Mouse (Mus musculus) left cerebral cortex, postnatal 36 days (tissue): ENCODE data around the gene Capn11. TPM values are rescaled to one million over a fixed set of nuclear protein-coding genes. Genes with fewer than 3 reads are reported as not detected.

ENCODE experiments used
- DNase-seq, 2 experiments: peaks; one replicate each; pipeline ENCODE4 v3.0.0; 2021 to 2022; ENCODE audit warnings: low spot score in 2 of 2, mixed read lengths in 1 of 2
- intact Hi-C: fragments of 180-260 bp; cut with DNase I; formaldehyde crosslinking; loops from one replicate; pipeline ENCODE4 v1.15.1; 2025
- total RNA-seq, 2 experiments: library from RNA; stranded (reverse); gene quantifications; 2 replicates each; pipeline ENCODE4 v1.2.3; 2021

Capn11 gene
- total RNA-seq, 2 experiments from 2014 or later: 0.12 to 0.66 TPM

- intact Hi-C loops: no loop called here
- peak; percentile 51 for DNase-seq
Measured at GRCm38 (mm10) chr17:45685171-45686092, 26.3 kb upstream of the Capn11 start.

DNA sequence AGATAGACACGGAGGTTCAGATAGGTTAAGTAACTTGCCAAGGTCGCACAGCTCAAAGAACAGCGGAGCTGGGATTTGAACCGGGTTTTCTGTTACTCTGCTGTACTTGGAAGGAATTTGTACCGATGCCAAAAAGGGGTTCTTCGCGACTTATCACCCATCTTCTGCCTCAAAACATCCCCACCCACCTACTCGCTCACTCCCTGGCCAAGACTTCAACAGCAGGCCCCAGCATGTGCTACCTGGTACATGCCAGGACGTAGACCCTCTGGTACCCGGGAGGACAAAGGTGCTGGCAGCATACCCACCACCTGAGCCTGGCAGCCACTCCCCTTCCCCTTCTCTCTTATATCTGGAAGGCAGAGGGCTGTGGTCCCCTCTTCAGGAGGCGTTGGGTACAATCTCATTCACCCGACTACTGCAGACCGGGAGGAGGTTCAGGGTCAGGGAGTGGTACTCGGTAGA lies 25.6 kb upstream of the Capn11 start:
- intact Hi-C loops: no loop called here
- DNase-seq: no peak

DNA sequence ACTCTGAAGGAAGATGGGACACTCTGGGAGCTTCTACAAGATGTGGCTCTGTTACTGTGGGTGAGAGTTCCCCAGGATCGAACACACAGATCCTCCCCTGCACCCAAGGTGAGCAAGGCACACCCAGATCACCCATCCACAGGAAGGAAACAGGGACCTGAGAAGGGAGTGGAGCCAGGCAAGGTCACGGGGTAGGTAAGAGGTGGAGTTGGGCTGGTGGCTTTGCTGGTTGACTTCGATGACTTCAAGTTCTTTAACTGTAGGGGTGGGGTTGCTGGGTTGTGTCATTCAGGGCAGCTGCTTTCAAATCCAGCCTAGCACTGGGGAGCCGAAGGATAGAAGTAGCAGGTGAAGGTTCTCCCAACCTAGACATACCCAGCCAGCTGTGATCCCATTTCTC lies 23.7 kb upstream of the Capn11 start:
- no peak for DNase-seq
- intact Hi-C loops: no loop called here

- intact Hi-C loops: no loop called here
Measured at GRCm38 (mm10) chr17:45681588-45681987, 22.5 kb upstream of the Capn11 start.

GRCm38 (mm10) chr17:45680391-45680980 lies 21.4 kb upstream of the Capn11 start:
- intact Hi-C loops: no loop called here

More at GRCm38 (mm10) chr17:45681588-45681987, 22.5 kb upstream of the Capn11 start:
- DNase-seq: no peak

GRCm38 (mm10) chr17:45678106-45678505 lies 19.0 kb upstream of the Capn11 start:
- peak; percentile 49 to 54 for DNase-seq
- intact Hi-C loops: loop anchor here (2.0 kb wide), 1 partner anchor 41 kb away; no protein-coding TSS in a partner anchor

More at GRCm38 (mm10) chr17:45680391-45680980, 21.4 kb upstream of the Capn11 start:
- peak; percentile 74 to 79 for DNase-seq

- intact Hi-C loops: no loop called here
- no peak for DNase-seq
Measured at GRCm38 (mm10) chr17:45672598-45672997, 13.5 kb upstream of the Capn11 start.

DNA sequence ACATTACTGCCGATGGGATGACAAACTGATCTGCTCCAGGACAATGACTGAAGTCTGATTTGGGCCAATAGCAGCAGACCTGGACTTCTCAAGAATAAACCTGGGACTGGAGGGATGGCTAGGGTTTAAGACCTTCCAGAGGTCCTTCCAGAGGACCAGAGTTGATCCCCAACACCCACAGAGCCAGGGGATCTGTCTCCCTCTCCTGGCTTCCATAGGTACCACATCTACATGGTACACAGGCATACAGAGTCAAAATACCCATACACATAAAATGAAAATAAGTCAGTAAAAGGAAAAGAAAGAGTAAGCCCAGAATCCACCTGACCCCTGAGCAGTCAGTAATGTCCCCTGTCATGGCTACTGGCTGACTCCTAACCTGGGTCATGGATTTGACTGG lies 12.7 kb upstream of the Capn11 start:
- intact Hi-C loops: no loop called here

DNA sequence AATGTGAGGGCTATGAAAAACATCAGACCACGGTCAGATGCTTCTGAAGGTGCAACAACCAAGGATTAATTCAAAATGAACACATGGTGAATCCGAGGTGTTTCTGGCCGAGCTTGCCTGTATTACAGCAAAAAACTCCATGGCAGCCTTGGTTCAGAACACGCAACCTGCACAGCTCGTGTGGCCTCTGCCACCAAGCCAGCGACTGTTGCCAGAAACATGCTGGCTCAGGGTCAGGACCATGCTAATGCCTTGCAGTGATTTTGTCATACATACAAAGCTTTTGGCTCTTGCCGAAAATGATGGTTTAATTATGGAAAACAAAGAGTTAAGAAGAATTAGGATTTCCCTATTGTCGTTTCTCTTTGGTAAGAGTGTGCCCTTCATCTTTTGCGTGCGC lies 8.9 kb upstream of the Capn11 start:
- DNase-seq: no peak
- intact Hi-C loops: no loop called here

More for the DNA sequence above, 12.7 kb upstream of the Capn11 start:
- DNase-seq: no peak

DNA sequence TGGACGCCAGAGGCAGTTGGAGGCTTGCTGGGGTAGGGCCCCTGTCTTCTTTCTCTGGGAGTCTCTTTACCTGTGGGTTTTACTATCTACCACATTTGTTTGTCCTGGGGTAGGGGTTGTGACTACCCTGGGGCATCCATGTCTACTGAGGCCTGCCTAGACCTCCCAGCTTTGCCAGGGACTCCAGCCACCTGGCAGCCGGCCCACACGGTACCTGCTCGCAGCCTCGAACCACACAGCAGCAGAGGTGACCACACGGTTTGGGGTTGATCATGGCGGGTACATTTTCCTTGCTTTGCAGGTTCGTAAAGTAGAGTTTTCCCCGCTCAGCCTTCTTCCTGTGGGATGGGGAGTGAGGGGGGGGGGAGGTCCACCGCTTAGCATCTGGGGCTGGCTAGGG lies 8.4 kb upstream of the Capn11 start:
- DNase-seq: no peak
- intact Hi-C loops: no loop called here

GRCm38 (mm10) chr17:45666091-45666490 lies 7.0 kb upstream of the Capn11 start:
- intact Hi-C loops: no loop called here
- no peak for DNase-seq

DNA sequence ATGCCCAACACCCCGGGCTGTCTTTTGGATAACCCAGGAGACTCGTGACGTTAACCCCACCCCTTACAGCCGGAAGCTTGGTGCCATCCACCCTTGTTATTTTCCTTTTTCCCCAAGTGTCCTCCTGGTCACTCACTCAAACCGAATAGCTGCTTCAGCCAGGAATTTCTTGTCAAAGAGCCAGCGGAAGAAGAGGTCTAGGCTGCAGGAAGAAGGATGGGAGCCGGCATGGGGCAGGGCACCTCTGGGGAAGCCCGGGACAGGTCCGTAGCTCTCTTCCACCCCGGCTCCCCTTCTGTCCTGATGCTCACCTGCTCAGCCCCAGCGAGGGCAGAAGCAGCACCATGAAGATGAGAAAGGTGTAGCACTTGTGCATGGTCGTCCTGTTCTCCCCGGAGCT lies 5.5 kb upstream of the Capn11 start:
- intact Hi-C loops: no loop called here
- DNase-seq: no peak

DNA sequence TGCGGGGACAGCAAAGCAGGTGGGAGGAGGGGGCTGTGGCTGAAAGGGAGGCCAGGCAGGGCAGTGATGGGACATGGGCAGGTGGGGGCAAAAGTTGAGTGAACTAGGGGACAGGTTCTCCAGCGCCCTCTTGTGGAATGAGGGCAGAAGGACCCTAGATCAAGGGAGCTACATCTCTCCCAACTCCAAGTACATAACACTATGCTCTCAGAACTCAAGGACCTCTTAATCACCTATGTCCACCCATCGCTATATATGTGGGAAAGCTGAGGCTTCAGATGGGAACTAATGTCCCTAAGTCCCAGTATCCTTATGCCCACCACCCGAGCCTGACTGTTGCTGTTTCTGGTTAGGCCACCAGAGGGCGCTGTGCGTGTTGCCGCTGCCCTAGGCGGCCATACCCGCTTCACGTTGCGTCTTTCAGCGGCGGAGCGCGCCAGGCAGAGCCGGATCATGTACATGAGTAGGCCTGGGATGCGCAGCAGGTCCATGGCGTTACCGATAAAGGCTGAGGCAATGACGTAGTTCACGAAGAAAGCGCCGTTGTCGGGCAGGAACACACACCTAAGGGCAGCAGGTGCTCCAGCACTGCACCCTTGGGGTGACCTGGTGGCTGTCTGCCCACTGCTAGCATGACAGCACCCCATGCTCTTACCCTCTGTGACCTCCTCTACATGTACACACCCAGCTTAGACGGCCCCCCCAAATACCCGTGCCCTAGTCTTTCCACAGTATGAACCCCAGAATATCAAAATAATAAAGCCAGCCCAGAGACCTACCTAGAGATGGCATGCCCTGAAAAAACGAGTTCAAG lies 4.2 kb upstream of the Capn11 start:
- DNase-seq: peak; percentile 75
- intact Hi-C loops: loop anchor here (2.0 kb wide), 1 partner anchor 55 kb away; no protein-coding TSS in a partner anchor

- intact Hi-C loops: no loop called here
- no peak for DNase-seq
Measured at GRCm38 (mm10) chr17:45655820-45656219, 3.3 kb downstream of the Capn11 start.

DNA sequence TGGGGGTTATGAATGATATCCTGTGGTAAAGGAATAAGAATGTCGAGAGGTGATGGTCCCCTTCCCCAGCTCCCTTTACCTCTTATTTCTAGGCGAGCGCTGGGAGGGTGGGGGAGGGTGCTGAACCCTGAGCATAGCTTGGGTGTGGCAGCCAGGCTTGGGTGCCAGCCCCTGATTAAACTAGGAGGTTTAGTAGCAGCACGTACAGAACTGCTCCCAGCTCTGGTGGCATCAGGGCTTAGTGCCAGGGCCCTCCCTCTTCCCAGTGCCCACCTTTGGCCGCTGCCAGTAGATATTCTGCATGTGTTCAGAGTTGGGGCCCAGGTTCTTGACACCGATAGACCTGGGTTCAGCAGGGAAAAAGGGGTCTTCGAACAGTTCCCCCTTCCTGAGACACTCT lies 5.9 kb downstream of the Capn11 start:
- DNase-seq: no peak
- intact Hi-C loops: no loop called here

GRCm38 (mm10) chr17:45644185-45644584 lies 14.9 kb downstream of the Capn11 start:
- intact Hi-C loops: no loop called here
- DNase-seq: no peak

DNA sequence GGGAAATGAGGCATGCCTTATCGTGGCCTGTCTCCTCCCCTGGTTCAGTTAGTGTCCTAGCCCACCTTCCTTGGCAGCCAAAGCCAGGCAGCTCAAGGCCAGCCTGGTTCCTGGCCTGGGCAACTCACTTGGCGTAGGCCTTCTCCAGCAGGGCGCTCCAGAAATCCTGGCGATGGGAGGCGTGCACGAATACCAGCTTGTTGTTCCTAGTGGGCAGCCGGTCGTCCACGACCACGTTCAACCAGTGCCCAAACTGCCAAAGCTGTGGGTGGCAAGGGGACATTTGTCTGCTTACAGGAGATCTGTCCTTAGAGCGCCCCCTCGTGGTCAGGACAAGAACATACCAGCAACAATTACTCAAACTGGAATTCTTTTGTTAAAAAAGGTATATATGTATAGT lies 16.4 kb downstream of the Capn11 start:
- peak; percentile 64 to 67 for DNase-seq
- intact Hi-C loops: loop anchor here (2.0 kb wide), 1 partner anchor 58 kb away; no protein-coding TSS in a partner anchor

DNA sequence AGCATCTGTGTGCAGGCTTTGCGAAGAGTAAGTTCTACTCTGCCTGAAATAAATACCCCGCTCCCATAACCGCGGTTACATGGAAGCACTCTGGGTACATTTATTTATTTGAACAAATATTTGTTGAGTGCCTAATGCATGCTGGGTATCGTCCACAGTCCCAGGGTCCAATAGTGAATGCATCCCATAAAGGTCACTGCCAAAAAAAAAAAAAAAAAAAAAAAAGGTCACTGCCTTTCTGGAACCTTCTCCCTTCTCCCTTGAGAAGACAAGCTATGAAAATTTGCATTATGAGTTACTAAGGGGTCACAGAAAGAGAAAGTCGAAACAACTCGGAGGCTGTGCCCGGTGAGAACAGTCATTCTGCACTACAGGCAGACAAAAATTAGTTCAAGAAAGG lies 17.1 kb downstream of the Capn11 start:
- DNase-seq: no peak
- intact Hi-C loops: loop anchor here (2.0 kb wide), 1 partner anchor 57 kb away; no protein-coding TSS in a partner anchor

DNA sequence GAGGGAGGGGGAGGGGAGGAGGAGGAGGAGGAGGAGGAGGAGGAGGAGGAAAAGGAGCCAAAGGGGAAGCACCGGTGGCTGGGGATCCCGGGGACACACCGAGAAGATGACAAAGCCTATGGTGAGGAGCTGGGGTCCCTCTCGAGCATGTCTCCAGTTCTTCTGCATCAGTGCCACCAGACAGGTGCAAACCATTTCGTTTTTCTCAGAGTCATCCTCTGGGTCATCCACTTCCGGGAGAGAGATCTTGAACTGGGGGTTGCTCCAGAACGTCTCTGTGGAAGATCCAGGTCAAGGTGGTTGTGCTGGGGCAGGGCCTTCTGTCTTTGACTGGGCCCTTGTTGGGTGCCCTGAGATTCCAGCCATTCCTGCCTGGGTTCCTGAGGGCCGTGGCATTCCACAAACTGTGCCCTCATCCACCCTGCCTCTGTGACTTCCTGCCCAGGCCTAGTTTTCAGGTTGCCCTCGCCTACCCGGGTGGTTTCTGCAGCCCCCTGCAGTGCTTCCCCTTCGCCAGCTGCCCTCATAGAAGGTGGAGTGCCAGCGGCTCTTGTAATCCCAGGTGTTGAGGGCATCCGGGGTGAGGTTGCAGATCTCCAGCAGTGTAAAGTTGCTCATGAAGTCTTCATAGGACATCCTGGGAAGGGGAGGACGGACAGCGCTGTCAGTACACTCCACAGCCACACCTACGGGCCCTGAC lies 20.4 kb downstream of the Capn11 start:
- DNase-seq: no peak
- intact Hi-C loops: no loop called here
